Mouse (Mus musculus) right cerebral cortex, postnatal 10 days (tissue): ENCODE measurements at regions not wholly inside any gene's neighbourhood (a gene's known extent, or its start where the extent isn't known, plus 50 kb on each side); places are given as distances from the start of the nearest gene placed in this dataset.

Experiments used
- DNase-seq, 2 experiments: peaks; one replicate each; pipeline ENCODE4 v3.0.0; 2021; ENCODE audit warnings: low spot score in 2 of 2

- DNase-seq: no peak
Observed at GRCm38 (mm10) chr6:111883946-111884345, 389.6 kb upstream of the Lmcd1 start.

- DNase-seq: peak in 1 of 2 experiments; percentile 28
Observed at GRCm38 (mm10) chr6:111911997-111912396, 361.6 kb upstream of the Lmcd1 start.

GRCm38 (mm10) chr6:111913771-111914405 lies 359.7 kb upstream of the Lmcd1 start:
- no peak for DNase-seq

DNA sequence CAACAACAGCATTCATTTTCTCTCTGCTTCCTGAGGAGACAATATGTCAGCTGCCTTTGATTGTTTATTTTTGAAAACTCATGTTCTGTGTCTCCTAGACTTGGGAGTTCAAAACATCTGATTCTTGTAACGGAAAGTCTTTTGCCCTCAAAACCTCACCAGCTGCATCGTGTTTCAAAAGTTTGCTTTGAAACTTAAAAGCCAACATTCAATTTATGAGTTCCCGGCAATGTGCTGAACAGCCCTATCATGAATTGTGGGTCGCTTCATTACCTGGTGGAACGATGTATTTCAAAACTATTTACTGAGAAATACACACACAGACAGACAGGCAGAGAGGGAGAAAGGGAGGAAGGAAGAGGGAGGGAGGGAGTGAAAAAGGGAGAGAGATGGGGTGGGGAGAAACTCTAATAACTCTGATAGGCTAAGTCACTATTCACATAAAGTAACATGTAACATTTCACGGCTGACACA lies 356.3 kb upstream of the Lmcd1 start:
- DNase-seq: no peak

DNA sequence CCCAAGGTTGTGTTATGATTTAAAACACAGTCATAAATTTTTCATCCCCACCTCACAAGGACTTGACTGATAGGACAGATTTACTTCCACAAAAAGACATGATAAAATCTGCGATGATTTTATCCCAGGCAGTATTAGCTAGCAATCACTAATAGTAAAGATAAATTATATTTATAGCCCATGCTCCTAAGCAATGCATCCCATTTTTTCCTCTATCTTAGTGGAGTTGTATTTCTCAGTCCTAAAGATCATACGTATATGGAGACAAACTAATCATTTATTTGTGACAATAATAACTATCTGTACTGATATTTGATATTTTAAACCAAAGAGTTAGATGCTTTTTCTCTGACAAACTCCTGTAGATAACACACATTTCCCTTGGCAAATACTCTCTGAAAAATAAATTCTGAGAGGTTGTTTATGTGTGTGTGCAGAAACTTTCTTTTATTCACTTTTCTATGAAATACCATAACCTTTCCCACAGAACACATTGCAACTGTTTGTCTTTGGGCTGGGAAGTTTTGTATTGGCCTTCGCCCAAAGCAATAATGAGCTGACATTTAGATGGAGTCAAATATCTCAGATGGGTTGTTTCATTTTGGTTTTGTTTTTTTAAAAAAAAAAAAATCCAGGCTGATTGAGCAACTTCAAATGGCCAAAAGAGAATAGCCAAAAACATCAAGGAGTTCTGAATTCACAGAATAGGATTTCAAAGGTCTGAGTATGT lies 355.5 kb upstream of the Lmcd1 start:
- no peak for DNase-seq

DNA sequence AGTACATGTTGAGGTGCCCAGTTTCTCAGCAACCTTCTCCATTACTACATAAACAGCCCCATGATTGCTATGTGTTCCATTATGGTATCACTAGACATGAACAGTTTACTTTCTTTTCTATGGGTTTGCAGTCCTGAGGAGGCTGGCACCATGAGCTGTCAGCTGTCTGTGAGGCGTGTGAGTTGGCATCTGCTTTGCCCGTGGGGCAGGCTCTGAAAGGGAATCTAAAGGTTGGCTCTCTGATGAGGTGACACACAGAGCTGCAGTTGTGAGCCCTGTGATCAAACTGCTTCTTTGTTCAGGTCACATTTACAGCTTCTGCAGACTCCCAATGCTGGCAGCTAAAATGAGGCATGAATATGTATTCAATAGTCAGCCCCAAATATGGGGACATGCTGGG lies 341.0 kb upstream of the Lmcd1 start:
- no peak for DNase-seq

GRCm38 (mm10) chr6:111954401-111954800 lies 319.2 kb upstream of the Lmcd1 start:
- no peak for DNase-seq

DNA sequence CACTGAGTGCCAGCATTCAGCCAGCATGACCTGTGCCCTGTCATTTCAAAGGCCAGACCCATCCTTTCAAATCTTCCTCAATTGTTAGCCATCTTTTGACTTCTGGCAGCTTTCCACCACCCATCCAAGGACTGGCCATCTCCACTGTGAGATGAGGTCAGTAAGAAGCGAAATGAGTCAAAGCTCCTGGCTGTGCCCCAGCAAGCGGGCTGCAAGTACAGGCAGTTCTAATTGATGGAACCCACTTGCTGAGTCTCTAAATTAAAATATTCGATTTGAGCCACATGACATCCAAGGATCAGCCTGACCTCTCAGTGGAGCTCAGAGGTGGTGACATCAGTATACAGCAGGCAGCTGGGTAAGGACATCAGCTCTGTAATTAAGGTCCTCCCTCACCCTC lies 307.8 kb upstream of the Lmcd1 start:
- no peak for DNase-seq

DNA sequence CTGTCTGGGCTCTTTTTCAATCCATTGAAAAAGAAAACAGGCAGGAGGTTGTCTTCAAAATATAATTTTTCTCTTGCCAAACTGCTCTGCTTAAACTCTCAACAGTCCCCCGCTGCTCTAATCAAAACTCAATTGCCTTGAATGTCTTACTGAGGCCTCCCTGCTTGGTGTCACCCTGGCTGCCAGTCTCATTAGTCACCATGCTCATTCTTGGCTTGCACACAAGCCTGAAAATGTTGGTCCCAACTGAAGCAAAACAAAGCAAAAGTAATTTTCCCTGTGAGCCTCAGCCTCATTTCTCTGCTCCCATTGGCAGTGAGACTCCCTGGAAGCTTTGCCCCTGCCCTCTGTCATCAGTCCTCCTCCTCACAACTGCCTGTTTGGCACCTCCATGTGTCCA lies 288.1 kb upstream of the Lmcd1 start:
- DNase-seq: peak in 1 of 2 experiments; percentile 21

DNA sequence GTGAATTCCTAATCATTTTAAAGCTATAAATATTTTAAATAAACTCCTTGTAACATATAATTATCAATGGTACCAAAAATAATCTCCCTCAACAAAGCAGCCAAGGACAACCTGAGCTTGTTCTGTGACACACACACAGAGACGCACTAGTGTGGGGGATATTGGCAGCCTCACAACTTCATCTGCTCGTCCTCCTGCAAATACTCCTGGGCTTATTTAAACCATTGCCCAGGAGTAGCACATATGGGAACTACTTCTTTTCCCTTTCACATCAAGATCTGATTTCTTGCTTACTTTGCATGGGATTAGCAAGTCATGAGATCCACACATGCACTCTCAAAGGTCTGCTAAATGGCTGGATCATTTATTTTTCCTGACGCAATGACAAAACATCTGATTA lies 277.7 kb upstream of the Lmcd1 start:
- peak; percentile 26 for DNase-seq

DNA sequence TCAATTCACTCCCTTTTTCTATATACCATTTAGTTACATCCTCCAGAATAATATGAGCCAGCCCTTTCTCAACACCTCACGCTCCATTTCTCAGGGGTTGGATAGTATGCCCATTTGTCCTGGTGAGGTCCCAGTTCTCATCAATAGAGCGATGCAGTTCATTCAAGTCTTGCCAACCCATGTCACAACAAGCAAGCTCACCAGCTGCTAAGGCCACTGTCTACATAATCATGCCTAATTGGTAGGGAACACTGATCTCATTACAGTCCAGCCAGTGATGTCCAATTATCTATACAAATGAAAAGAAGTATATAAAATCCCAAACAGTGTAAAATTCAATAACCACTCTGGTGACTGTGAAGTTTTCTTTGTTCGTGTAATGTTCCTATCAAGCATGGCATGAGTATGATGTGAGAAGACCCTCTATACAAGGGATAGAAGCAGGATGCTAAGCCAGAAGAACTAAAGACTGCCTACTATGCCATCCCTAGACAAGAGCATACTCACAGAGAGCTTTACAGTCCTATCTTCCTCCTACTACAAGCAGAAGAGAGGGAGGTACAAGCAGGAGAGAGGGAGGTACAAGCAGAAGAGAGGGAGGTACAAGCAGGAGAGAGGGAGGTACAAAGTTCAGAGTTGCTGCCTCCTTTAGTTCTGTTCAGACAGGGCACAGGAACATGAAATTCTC lies 269.6 kb upstream of the Lmcd1 start:
- DNase-seq: no peak

DNA sequence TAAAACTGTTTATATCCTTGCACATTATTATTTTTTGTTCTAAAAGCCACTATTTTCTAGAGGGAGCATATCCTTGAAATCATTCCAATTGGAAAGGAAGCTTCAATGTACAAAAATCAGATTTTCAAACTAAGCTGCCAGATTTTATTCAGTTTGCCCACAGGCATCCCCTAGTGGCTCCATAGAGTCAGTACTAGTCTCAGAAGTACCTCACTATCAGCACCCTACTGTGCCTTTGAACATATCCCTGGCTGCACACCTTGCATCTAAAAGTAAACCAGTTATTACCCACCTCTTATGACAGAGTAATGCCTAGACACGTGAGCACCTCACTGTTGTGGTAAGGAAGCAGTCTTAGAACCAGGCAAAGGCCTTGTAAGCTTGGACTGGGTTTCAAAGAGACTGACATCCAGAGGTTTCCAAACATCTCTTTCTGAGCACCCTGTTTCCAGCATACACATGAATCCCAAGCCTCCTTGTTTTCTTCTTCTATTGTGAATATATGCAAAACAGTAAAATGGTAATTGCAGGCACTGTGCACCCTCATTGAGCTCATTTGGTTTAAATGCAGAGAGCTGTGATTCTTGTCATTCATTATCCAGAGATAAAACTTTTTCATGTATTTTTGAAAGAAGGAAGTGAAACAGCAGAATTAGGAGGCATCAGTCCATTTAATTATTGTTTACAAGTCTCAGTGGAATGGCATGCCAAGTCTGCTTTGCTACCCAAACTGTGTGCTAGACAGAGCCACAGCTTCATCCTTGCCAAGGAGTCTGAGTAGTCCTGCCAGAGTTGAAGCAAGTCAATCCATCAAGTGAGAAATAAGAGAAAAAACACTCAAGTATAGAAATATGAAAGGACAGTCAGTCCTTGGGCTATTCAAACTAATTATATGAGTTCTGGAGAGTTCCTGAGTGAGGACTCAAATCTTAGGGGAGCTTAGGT lies 247.0 kb upstream of the Lmcd1 start:
- peak; percentile 34 to 40 for DNase-seq

DNA sequence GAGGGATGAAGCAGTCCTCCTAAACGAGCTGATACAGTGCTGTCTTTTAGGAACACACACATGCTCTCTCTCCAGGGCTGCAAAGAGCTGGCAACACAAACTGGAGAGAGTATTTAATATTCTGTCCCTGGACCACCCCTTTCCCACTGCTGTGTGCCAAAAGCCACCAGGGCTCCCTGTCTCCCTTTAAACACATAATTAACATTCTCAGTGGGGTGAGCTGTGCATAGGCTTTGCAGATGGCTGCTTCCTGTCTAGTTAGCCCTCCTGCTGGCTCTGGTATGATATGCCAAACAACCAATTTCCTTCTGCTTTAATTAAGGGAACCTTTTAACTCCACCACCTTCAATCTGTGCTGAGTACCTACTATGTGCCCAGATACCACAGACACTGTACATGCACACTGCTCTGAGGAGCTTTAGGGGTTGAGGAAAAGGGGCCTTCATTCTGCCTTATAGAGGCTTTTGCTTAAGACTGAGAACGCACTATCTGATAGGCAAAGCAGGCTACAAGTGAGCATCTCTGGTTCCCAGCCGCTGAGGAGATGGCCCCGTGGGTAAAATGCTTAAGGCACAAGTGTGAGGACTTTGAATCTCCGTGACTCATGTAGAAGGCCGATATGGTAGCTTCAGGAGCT lies 222.9 kb upstream of the Lmcd1 start:
- DNase-seq: peak; percentile 58 to 62

GRCm38 (mm10) chr6:112052193-112052592 lies 221.4 kb upstream of the Lmcd1 start:
- DNase-seq: no peak

GRCm38 (mm10) chr6:112057895-112058294 lies 215.7 kb upstream of the Lmcd1 start:
- DNase-seq: peak; percentile 48 to 69

GRCm38 (mm10) chr6:112062956-112063355 lies 210.6 kb upstream of the Lmcd1 start:
- DNase-seq: no peak

DNA sequence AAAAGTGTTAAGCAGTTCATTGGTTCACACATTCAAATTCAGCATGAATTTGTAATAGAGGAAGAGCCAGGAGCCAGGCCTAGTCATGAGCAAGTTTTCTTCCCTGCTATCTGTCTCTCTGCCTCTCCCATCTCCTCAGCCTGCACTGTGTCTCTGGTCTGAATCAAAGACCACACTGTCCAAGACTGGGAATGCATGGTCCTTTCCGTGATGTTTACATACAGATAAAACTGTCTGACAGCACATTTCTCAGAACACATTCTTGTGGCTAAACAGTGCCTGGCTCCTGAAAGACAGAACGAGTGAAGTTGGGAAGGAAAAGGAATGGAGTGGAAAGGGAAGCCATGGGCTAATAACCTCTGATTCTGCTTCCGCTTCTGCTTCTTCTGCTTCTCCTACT lies 183.0 kb upstream of the Lmcd1 start:
- DNase-seq: no peak

GRCm38 (mm10) chr6:112091125-112091763 lies 182.3 kb upstream of the Lmcd1 start:
- DNase-seq: peak; percentile 67 to 77

DNA sequence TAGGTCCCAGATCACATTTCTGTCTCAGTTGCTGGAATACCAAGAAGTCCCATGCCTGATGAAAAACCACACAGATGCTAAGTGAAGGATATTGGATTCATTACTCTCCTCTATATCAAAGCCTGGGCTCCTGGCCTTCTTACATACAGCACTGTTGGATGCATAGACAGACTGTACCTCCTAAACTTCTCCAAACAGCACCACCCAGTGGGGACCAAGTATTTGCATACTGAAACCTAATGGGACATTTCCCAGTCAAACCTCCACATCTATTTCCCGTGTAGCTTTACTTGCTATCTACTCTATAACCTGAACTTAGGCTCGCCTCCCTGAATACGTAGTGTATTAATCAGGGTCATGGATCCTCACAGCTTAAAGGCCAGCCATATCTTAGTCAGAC lies 180.3 kb upstream of the Lmcd1 start:
- DNase-seq: peak in 1 of 2 experiments; percentile 25

DNA sequence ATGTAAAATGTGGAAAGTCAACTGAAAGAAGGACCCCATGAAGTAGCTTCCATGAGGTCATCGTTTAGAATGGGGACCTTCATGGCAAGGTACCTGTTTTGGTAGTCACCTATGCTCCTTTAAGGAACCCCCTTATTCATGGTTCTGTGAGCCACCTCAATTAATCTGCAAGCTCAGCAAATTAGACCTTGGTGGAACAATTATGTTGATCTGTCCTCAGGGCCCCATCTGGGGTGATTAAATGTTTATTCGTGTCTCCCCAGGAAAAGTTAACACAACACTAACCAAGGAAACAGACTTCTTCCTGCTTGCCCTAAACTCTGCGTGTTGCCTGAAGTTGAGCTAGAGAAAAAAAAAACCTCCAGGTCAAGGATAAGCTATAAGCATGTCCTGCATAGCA lies 175.9 kb upstream of the Lmcd1 start:
- DNase-seq: no peak

DNA sequence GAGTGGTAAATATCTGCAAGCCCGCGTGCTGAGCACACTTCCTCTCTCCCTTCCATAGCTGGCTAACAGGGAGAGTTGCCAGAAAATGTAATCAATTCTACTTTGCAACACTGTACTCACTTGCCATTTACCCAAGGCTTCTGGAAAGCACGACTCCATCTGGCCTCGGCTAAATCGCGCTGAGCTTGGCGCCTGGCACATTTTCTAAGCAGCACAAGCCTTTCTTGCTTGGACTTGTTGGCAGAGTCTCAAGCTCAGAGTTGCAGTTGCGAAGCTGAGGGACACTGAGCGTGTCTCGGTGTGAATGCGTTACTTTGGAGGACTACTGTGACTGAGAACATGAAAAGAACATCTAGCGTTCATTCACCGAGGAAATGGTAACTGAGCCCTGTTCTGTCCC lies 164.9 kb upstream of the Lmcd1 start:
- DNase-seq: peak; percentile 86 to 92
